Mouse (Mus musculus) forebrain, embryonic 11.5 days (tissue): ENCODE measurements around the gene Dip2a. TPM values are rescaled to one million over a fixed set of nuclear protein-coding genes. Genes with fewer than 3 reads are reported as not detected.

Source experiments
- ATAC-seq: fragments of 200-750 bp; cut with Nextera tagmentation; replicated peaks from 2 replicates; pipeline ENCODE4 v1.8.0; 2017; ENCODE audit warnings: moderate TSS enrichment; ENCODE audit not compliant: low FRiP score
- DNase-seq: peaks from one replicate; pipeline ENCODE4 v3.0.0-alpha.2; 2017; ENCODE audit warnings: low spot score
- H3K27ac ChIP-seq: fragments of 300-500 bp; sonication (generic); 2 replicates; pipeline ENCODE4 v1.5.1; 2014; ENCODE audit warnings: low read depth, low read length
- H3K27me3 ChIP-seq: fragments of 300-500 bp; sonication (generic); 2 replicates; pipeline ENCODE4 v1.6.1; 2014; ENCODE audit warnings: mild to moderate bottlenecking, low read length, mixed read lengths; ENCODE audit not compliant: control insufficient read depth, insufficient read depth
- H3K36me3 ChIP-seq: fragments of 300-500 bp; sonication (generic); 2 replicates; pipeline ENCODE4 v1.6.1; 2014; ENCODE audit warnings: mild to moderate bottlenecking, low read length, moderate library complexity, mixed read lengths; ENCODE audit not compliant: control insufficient read depth, insufficient read depth
- H3K4me1 ChIP-seq: fragments of 300-500 bp; sonication (generic); replicated peaks from 2 replicates; pipeline ENCODE4 v1.6.1; 2014; ENCODE audit warnings: low read length, mixed read lengths; ENCODE audit not compliant: control insufficient read depth, insufficient read depth
- H3K4me2 ChIP-seq: fragments of 300-500 bp; sonication (generic); 2 replicates; pipeline ENCODE4 v1.6.1; 2014; ENCODE audit warnings: low read depth, mild to moderate bottlenecking, low read length, moderate library complexity, mixed read lengths; ENCODE audit not compliant: severe bottlenecking
- H3K4me3 ChIP-seq: fragments of 300-500 bp; sonication (generic); 2 replicates; pipeline ENCODE4 v1.5.1; 2014; ENCODE audit warnings: low read depth, low read length
- H3K9ac ChIP-seq: fragments of 300-500 bp; sonication (generic); 2 replicates; pipeline ENCODE4 v1.6.1; 2014; ENCODE audit warnings: low read length
- H3K9me3 ChIP-seq: fragments of 300-500 bp; sonication (generic); 2 replicates; pipeline ENCODE4 v1.6.1; 2016; ENCODE audit warnings: low read length, mixed read lengths; ENCODE audit not compliant: control insufficient read depth
- WGBS: fragments of 180-500 bp; shearing (Covaris S2); extraction: QIAGEN DNeasy Blood & Tissue Kit; methylation state at CpG from one replicate; pipeline ENCODE4 v1.1.7; 2014; 5-methylcytosine and 5-hydroxymethylcytosine counted together
- polyA plus RNA-seq: library from polyadenylated mRNA; unstranded; fragments of >200 nt; fragmentation: Nextera tagmentation; extraction: Ambion mirVana; gene quantifications from 2 replicates; pipeline ENCODE4 v1.2.1, GENCODE M21; 2014

Dip2a gene
- polyA plus RNA-seq, 1 experiment from 2014 or later, result 4.7 TPM

GRCm38 (mm10) chr10:76260358-76261059 lies 84.6 kb downstream of the Dip2a start:
- H3K27ac ChIP-seq, result no peak overlapping the region
- DNase-seq (no peak), ATAC-seq (no peak)

GRCm38 (mm10) chr10:76259566-76260232 lies 85.4 kb downstream of the Dip2a start:
- H3K27me3 ChIP-seq, result no peaks in the 10 kb centered on the region
- H3K9me3 ChIP-seq, result no peaks in the 10 kb centered on the region
- no peak overlapping the region for H3K4me2 ChIP-seq
- H3K4me3 ChIP-seq, result no peak overlapping the region
- no peak for DNase-seq
- no peaks in the 10 kb centered on the region for H3K4me1 ChIP-seq
- WGBS, result 83% methylated on average over 18 of the region's 18 CpGs
- H3K36me3 ChIP-seq, result peaks cover under 1% of the 10 kb centered on the region; the same call in 1 of the 2 replicates
- H3K27ac ChIP-seq, result no peak overlapping the region
- H3K9ac ChIP-seq, result no peak overlapping the region
- no peak for ATAC-seq

More at GRCm38 (mm10) chr10:76260358-76261059, 84.6 kb downstream of the Dip2a start:
- peaks cover 3% of the 10 kb centered on the region; the same call in 1 of the 2 replicates for H3K36me3 ChIP-seq
- WGBS, result 65% methylated on average over 11 of the region's 11 CpGs
- H3K4me3 ChIP-seq, result no peak overlapping the region
- no peaks in the 10 kb centered on the region for H3K4me1 ChIP-seq
- no peak overlapping the region for H3K9ac ChIP-seq
- no peak overlapping the region for H3K4me2 ChIP-seq
- H3K27me3 ChIP-seq, result no peaks in the 10 kb centered on the region
- no peaks in the 10 kb centered on the region for H3K9me3 ChIP-seq

GRCm38 (mm10) chr10:76257719-76258390 lies 87.2 kb downstream of the Dip2a start:
- H3K9me3 ChIP-seq, result no peaks in the 10 kb centered on the region
- 82% methylated on average over 12 of the region's 12 CpGs for WGBS
- no peaks in the 10 kb centered on the region for H3K4me1 ChIP-seq
- no peak overlapping the region for H3K9ac ChIP-seq
- no peak for ATAC-seq
- no peaks in the 10 kb centered on the region for H3K27me3 ChIP-seq
- H3K27ac ChIP-seq, result no peak overlapping the region
- H3K36me3 ChIP-seq, result no peaks in the 10 kb centered on the region
- no peak overlapping the region for H3K4me2 ChIP-seq
- DNase-seq, result no peak
- H3K4me3 ChIP-seq, result no peak overlapping the region

- H3K9ac ChIP-seq, result no peak overlapping the region
- no peak for ATAC-seq
- H3K4me3 ChIP-seq, result no peak overlapping the region
- no peaks in the 10 kb centered on the region for H3K36me3 ChIP-seq
- no peak for DNase-seq
- H3K27ac ChIP-seq, result no peak overlapping the region
- H3K4me2 ChIP-seq, result no peak overlapping the region
- WGBS, result 95% methylated on average over 7 of the region's 7 CpGs
- H3K4me1 ChIP-seq, result no peaks in the 10 kb centered on the region
- no peaks in the 10 kb centered on the region for H3K9me3 ChIP-seq
- no peaks in the 10 kb centered on the region for H3K27me3 ChIP-seq
Observed at GRCm38 (mm10) chr10:76257231-76257630, 87.9 kb downstream of the Dip2a start.

GRCm38 (mm10) chr10:76255617-76256016 lies 89.5 kb downstream of the Dip2a start:
- WGBS, result 76% methylated on average over 6 of the region's 6 CpGs

GRCm38 (mm10) chr10:76253536-76253935 lies 91.6 kb downstream of the Dip2a start, which contains the start of gene S100b:
Gene S100b, plus strand, starts transcription at chr10:76253853.
- no peaks in the 10 kb centered on the region for H3K9me3 ChIP-seq
- H3K9ac ChIP-seq, result no peak within 1 kb of the TSS
- no peaks in the 10 kb centered on the region for H3K4me1 ChIP-seq
- ATAC-seq, result no peak
- DNase-seq, result no peak
- H3K27me3 ChIP-seq, result no peaks in the 10 kb centered on the region
- 76% methylated on average over 4 of the region's 4 CpGs for WGBS
- no peak within 1 kb of the TSS for H3K27ac ChIP-seq
- H3K4me3 ChIP-seq, result no peak within 1 kb of the TSS
- H3K36me3 ChIP-seq, result no peaks in the 10 kb centered on the region
- H3K4me2 ChIP-seq, result no peak within 1 kb of the TSS

More at GRCm38 (mm10) chr10:76255617-76256016, 89.5 kb downstream of the Dip2a start:
- Histone ChIP-seq H3K9me3 (no peaks in the 10 kb centered on the region), H3K4me3 (no peak overlapping the region), H3K27ac (no peak overlapping the region), H3K4me2 (no peak overlapping the region), H3K9ac (no peak overlapping the region), H3K4me1 (no peaks in the 10 kb centered on the region), H3K36me3 (no peaks in the 10 kb centered on the region), H3K27me3 (no peaks in the 10 kb centered on the region)
- no peak for ATAC-seq
- no peak for DNase-seq

GRCm38 (mm10) chr10:76253079-76253478 lies 92.0 kb downstream of the Dip2a start:
- Histone ChIP-seq H3K9me3 (no peaks in the 10 kb centered on the region), H3K4me3 (no peak overlapping the region), H3K36me3 (no peaks in the 10 kb centered on the region), H3K27me3 (no peaks in the 10 kb centered on the region), H3K9ac (no peak overlapping the region), H3K4me2 (no peak overlapping the region), H3K27ac (no peak overlapping the region), H3K4me1 (0 out of 2 replicates have a peak, but pooled peaks cover 3% of the 10 kb centered on the region)
- no peak for DNase-seq
- 97% methylated on average over 1 of the region's 1 CpGs for WGBS
- no peak for ATAC-seq

DNA sequence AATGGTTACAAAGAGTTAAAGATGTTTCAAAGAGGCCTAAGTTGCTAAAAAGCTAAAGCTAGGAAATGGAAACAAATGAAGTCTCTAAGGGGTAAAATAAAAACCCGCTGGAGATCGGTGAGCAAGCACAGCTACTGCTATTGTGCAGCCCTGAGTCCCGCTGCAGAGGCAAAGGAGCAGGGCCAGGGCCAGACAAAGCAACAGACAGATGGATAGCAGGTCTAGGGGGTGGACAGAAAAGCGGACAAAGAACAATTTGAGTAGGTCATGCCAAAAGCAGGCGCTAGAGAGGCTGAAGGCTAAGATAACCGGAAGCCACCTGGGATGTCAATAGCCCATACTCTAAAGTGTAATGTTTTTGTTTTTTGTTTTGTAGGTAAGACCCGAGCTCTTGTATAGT lies 94.2 kb downstream of the Dip2a start:
- Histone ChIP-seq H3K4me3 (no peak overlapping the region), H3K27ac (no peak overlapping the region), H3K27me3 (no peaks in the 10 kb centered on the region), H3K9ac (no peak overlapping the region), H3K4me2 (no peak overlapping the region), H3K9me3 (no peaks in the 10 kb centered on the region), H3K36me3 (no peaks in the 10 kb centered on the region), H3K4me1 (peaks cover 3% of the 10 kb centered on the region; the same call in 1 of the 2 replicates)
- ATAC-seq (no peak), DNase-seq (no peak)
- 73% methylated on average over 7 of the region's 7 CpGs for WGBS
